Mouse (Mus musculus) ZHBTc4 (cell line): ENCODE results near the gene Olfr190.
A peak's percentile ranks its signal among the peaks of the same experiment; 100 is the strongest.
"Not testable (repeated sequence)": the region's sequence is repeated elsewhere in the genome, so short reads cannot be mapped to it uniquely, and the experiment has no call there.

Experiments used
- DNase-seq: peaks from one replicate; pipeline ENCODE4 v3.0.0-alpha.2; 2011; ENCODE audit warnings: low read depth, low spot score

Gene Olfr190

GRCm38 (mm10) chr16:59077905-59078304 lies at the start of gene Olfr190:
TSS of gene Olfr190 (minus strand) at chr16:59078005.
- no peak for DNase-seq

- no peak for DNase-seq
Measured at GRCm38 (mm10) chr16:59120969-59121368, 43.2 kb upstream of the Olfr190 start, which contains the start of gene Olfr194. TSS of gene Olfr194 (minus strand) at chr16:59121069.

- DNase-seq, result no peak
Measured at GRCm38 (mm10) chr16:59111781-59112180, 34.0 kb upstream of the Olfr190 start, which contains the start of gene Olfr193. TSS of gene Olfr193 (minus strand) at chr16:59111881.

- not testable (repeated sequence) for DNase-seq
Measured at GRCm38 (mm10) chr16:59108522-59108921, 30.7 kb upstream of the Olfr190 start.

GRCm38 (mm10) chr16:59105312-59105711 lies 27.5 kb upstream of the Olfr190 start:
- DNase-seq, result no peak

GRCm38 (mm10) chr16:59089722-59090121 lies 11.9 kb upstream of the Olfr190 start, which contains the start of gene Olfr191:
TSS of gene Olfr191 (minus strand) at chr16:59089822.
- DNase-seq, result peak; percentile 2

GRCm38 (mm10) chr16:59081113-59081512 lies 3.3 kb upstream of the Olfr190 start:
- DNase-seq, result not testable (repeated sequence)

- no peak for DNase-seq
Measured at GRCm38 (mm10) chr16:59073520-59073919, 4.3 kb downstream of the Olfr190 start.

- no peak for DNase-seq
Measured at GRCm38 (mm10) chr16:59071755-59072154, 6.0 kb downstream of the Olfr190 start.

- not testable (repeated sequence) for DNase-seq
Measured at GRCm38 (mm10) chr16:59062411-59062810, 15.4 kb downstream of the Olfr190 start.

- DNase-seq, result not testable (repeated sequence)
Measured at GRCm38 (mm10) chr16:59049286-59049685, 28.5 kb downstream of the Olfr190 start.

GRCm38 (mm10) chr16:59048860-59049259 lies 28.9 kb downstream of the Olfr190 start:
- no peak for DNase-seq

- no peak for DNase-seq
Measured at GRCm38 (mm10) chr16:59047579-59047978, 30.2 kb downstream of the Olfr190 start.

GRCm38 (mm10) chr16:59045835-59046234 lies 32.0 kb downstream of the Olfr190 start:
- no peak for DNase-seq

- no peak for DNase-seq
Measured at GRCm38 (mm10) chr16:59039710-59040109, 38.1 kb downstream of the Olfr190 start, which contains the start of gene Olfr187. TSS of gene Olfr187 (minus strand) at chr16:59039767.

- no peak for DNase-seq
Measured at GRCm38 (mm10) chr16:59030191-59030590, 47.6 kb downstream of the Olfr190 start, which contains the start of gene Olfr186. TSS of gene Olfr186 (minus strand) at chr16:59030291.
